Mouse (Mus musculus) erythroblast, adult 5-6 weeks (primary cell): ENCODE data around the gene Prpf38b. TPM values are rescaled to one million over a fixed set of nuclear protein-coding genes. Genes with fewer than 3 reads are reported as not detected.
"Not testable (repeated sequence)": the region's sequence is repeated elsewhere in the genome, so short reads cannot be mapped to it uniquely, and the experiment has no call there.

Source experiments
- ATAC-seq: replicated peaks from 2 replicates; pipeline ENCODE4 v1.8.0; 2016; ENCODE audit warnings: moderate number of reproducible peaks, mild to moderate bottlenecking, moderate TSS enrichment, inconsistent platforms; ENCODE audit not compliant: poor library complexity, low FRiP score, severe bottlenecking
- total RNA-seq, 2 experiments: library from RNA; stranded (forward) in 1 of 2; stranded (reverse) in 1 of 2; fragments of 150-400 nt in 1 of 2; fragments of 200-764, 138-1000 nt in 1 of 2; gene quantifications; 2 replicates each; pipeline versions ENCODE4 v1.2.3 to v1.2.4; 2015 to 2017; ENCODE audit warnings: low replicate concordance in 2 of 2

The Prpf38b gene
- total RNA-seq, 2 experiments from 2014 or later = 52.3 to 134 TPM

GRCm38 (mm10) chr3:108902934-108903333 lies 8.6 kb downstream of the Prpf38b start:
- ATAC-seq = 0 out of 2 replicates have a peak, but pooled peaks have one; percentile 78

GRCm38 (mm10) chr3:108902038-108902437 lies 9.5 kb downstream of the Prpf38b start:
- no peak for ATAC-seq

- ATAC-seq = no peak
These were observed 10.8 kb downstream of the Prpf38b start for GRCm38 (mm10) chr3:108900681-108901080.

- no peak for ATAC-seq
These were observed 11.4 kb downstream of the Prpf38b start for GRCm38 (mm10) chr3:108900147-108900546.

GRCm38 (mm10) chr3:108898640-108899039 lies 12.9 kb downstream of the Prpf38b start:
- no peak for ATAC-seq

- no peak for ATAC-seq
These were observed 18.6 kb downstream of the Prpf38b start for GRCm38 (mm10) chr3:108892914-108893313.

GRCm38 (mm10) chr3:108892080-108892479 lies 19.4 kb downstream of the Prpf38b start:
- ATAC-seq = no peak

GRCm38 (mm10) chr3:108889908-108890307 lies 21.6 kb downstream of the Prpf38b start, which contains the start of gene Fndc7:
Gene Fndc7, minus strand, starts transcription at chr3:108890008.
- ATAC-seq = no peak

GRCm38 (mm10) chr3:108887618-108887975 lies 23.9 kb downstream of the Prpf38b start:
- no peak for ATAC-seq

- ATAC-seq = no peak
These were observed 24.5 kb downstream of the Prpf38b start for GRCm38 (mm10) chr3:108886934-108887617.

- ATAC-seq = no peak
These were observed 25.6 kb downstream of the Prpf38b start for GRCm38 (mm10) chr3:108885686-108886530.

- no peak for ATAC-seq
These were observed 26.7 kb downstream of the Prpf38b start for GRCm38 (mm10) chr3:108884706-108885289.

- ATAC-seq = no peak
These were observed 28.5 kb downstream of the Prpf38b start for GRCm38 (mm10) chr3:108883067-108883466.

GRCm38 (mm10) chr3:108881873-108882272 lies 29.7 kb downstream of the Prpf38b start:
- not testable (repeated sequence) for ATAC-seq

GRCm38 (mm10) chr3:108880544-108881507 lies 30.7 kb downstream of the Prpf38b start:
- ATAC-seq = no peak

GRCm38 (mm10) chr3:108879836-108880435 lies 31.6 kb downstream of the Prpf38b start:
- ATAC-seq = no peak

GRCm38 (mm10) chr3:108879129-108879528 lies 32.4 kb downstream of the Prpf38b start:
- ATAC-seq = no peak

GRCm38 (mm10) chr3:108870631-108871030 lies 40.9 kb downstream of the Prpf38b start:
- ATAC-seq = no peak

GRCm38 (mm10) chr3:108867449-108867848 lies 44.1 kb downstream of the Prpf38b start:
- ATAC-seq = no peak
